Mouse (Mus musculus) bone marrow, adult 2 months (tissue): Measurements from ENCODE around the gene Atp5f1.

ENCODE experiments used
- CTCF ChIP-seq: fragments of 200-500 bp; IDR thresholded peaks from 2 replicates; pipeline ENCODE4 v1.5.1; 2011; ENCODE audit warnings: low read length, control low read depth; ENCODE audit not compliant: control insufficient read depth, insufficient read depth
- POLR2A ChIP-seq: fragments of 200-500 bp; IDR thresholded peaks from 2 replicates; pipeline ENCODE4 v1.6.1; 2011; ENCODE audit warnings: low read depth, mild to moderate bottlenecking, control low read depth, low read length, borderline replicate concordance; ENCODE audit not compliant: control insufficient read depth

DNA sequence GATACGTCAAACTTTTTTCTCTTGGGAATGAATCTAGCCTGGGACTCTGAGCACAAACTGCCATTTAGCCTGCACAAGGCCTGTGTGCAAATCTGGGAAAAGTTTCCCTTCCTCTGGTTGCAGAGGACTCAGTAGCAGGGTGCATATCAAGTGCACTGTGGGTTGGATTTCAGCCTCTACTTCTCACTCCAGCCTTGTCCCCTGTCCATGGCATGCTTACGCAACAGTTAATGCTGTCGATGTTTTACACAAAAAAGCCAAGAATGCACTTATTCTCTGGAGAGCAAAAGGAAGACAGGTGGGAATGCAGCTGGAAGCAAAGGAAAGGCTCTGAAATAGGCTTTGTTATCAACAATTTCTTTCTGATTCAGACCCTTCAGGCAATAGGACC lies 41.5 kb downstream of the Atp5f1 start:
- TF ChIP-seq CTCF: no peak
- no peak for TF ChIP-seq POLR2A
